20 mouse cellular contexts compared by ENCODE assay signal in genomic region chr1:51710831-51711230, GRCm38 (mm10).
DNase-seq lines count a peak whose midpoint lies in the region; ATAC-seq and TF ChIP-seq lines count a peak whose summit lies in the region.
"Had no signal": no experiment of that assay in that cellular context is flagged by ENCODE, and none has a peak within 500 bp of the region (broad histone marks: within the 10 kb centered on the region; RNA-seq: fewer than 3 reads in every experiment).

No protein-coding gene starts in this region.

- ATAC-seq in midbrain, embryonic 11.5 days (ENCODE audit: low FRiP score) = no peak
- no peak for ATAC-seq in midbrain, embryonic 15.5 days (replicated peaks)
- ATAC-seq: forebrain, embryonic 15.5 days; hindbrain, postnatal 0 days; intestine, embryonic 15.5 days had no signal

- no peak overlapping the region for H3K9ac ChIP-seq in heart, adult 2 months (ENCODE audit: low read depth, low read length)
- H3K9ac ChIP-seq in midbrain, embryonic 11.5 days (ENCODE audit: low read length) = no peak overlapping the region
- no peak overlapping the region for H3K9ac ChIP-seq in midbrain, embryonic 15.5 days
- H3K9ac ChIP-seq: embryonic facial prominence, embryonic 12.5 days; forebrain, embryonic 15.5 days; heart, embryonic 15.5 days; hindbrain, embryonic 13.5 days; intestine, embryonic 15.5 days had no signal

- peak; percentile 43 for TF ChIP-seq CTCF in heart, adult 2 months (IDR thresholded peaks at IDR 0.05)

- no peaks in the 10 kb centered on the region for H3K27me3 ChIP-seq in heart, adult 2 months (ENCODE audit: control insufficient read depth, insufficient read depth, low read length)
- no peaks in the 10 kb centered on the region for H3K27me3 ChIP-seq in midbrain, embryonic 11.5 days (ENCODE audit: control insufficient read depth, insufficient read depth, low read length)
- H3K27me3 ChIP-seq in midbrain, embryonic 15.5 days (replicated peaks) = no peaks in the 10 kb centered on the region
- H3K27me3 ChIP-seq: embryonic facial prominence, embryonic 12.5 days; forebrain, embryonic 15.5 days; heart, embryonic 15.5 days; hindbrain, embryonic 13.5 days; intestine, embryonic 15.5 days had no signal

- intact Hi-C loops in heart, adult 2 months (cut with DNase I) = no loop called here

- no peak for TF ChIP-seq EP300 in heart, adult 2 months (IDR thresholded peaks at IDR 0.05; ENCODE audit: insufficient read depth, low read depth, low read length)

- 57% methylated on average over 2 of the region's 2 CpGs for WGBS in heart, adult 2 months
- WGBS in midbrain, embryonic 11.5 days = 77% methylated on average over 2 of the region's 2 CpGs
- WGBS in midbrain, embryonic 15.5 days = 78% methylated on average over 2 of the region's 2 CpGs

- H3K36me3 ChIP-seq in heart, adult 2 months (ENCODE audit: control insufficient read depth, insufficient read depth, low read length) = no peaks in the 10 kb centered on the region
- H3K36me3 ChIP-seq in midbrain, embryonic 11.5 days (ENCODE audit: control insufficient read depth, insufficient read depth, low read length) = no peaks in the 10 kb centered on the region
- no peaks in the 10 kb centered on the region for H3K36me3 ChIP-seq in midbrain, embryonic 15.5 days (replicated peaks)
- H3K36me3 ChIP-seq: embryonic facial prominence, embryonic 12.5 days; forebrain, embryonic 15.5 days; heart, embryonic 15.5 days; hindbrain, embryonic 13.5 days; intestine, embryonic 15.5 days had no signal

- no peak overlapping the region for H3K4me3 ChIP-seq in heart, adult 2 months
- H3K4me3 ChIP-seq in midbrain, embryonic 11.5 days (ENCODE audit: low read depth, low read length) = no peak overlapping the region
- H3K4me3 ChIP-seq in midbrain, embryonic 15.5 days = no peak overlapping the region
- H3K4me3 ChIP-seq: embryonic facial prominence, embryonic 12.5 days; forebrain, embryonic 15.5 days; heart, embryonic 15.5 days; hindbrain, embryonic 13.5 days; intestine, embryonic 15.5 days had no signal

- H3K4me1 ChIP-seq in heart, adult 2 months (ENCODE audit: control insufficient read depth, insufficient read depth, low read length) = no peaks in the 10 kb centered on the region
- no peaks in the 10 kb centered on the region for H3K4me1 ChIP-seq in midbrain, embryonic 11.5 days (ENCODE audit: control insufficient read depth, insufficient read depth, low read length)
- no peaks in the 10 kb centered on the region for H3K4me1 ChIP-seq in midbrain, embryonic 15.5 days
- H3K4me1 ChIP-seq: embryonic facial prominence, embryonic 12.5 days; forebrain, embryonic 15.5 days; heart, embryonic 15.5 days; hindbrain, embryonic 13.5 days; intestine, embryonic 15.5 days had no signal

- no peaks in the 10 kb centered on the region for H3K9me3 ChIP-seq in midbrain, embryonic 11.5 days (ENCODE audit: control insufficient read depth, low read length)
- H3K9me3 ChIP-seq in midbrain, embryonic 15.5 days = no peaks in the 10 kb centered on the region
- H3K9me3 ChIP-seq: embryonic facial prominence, embryonic 12.5 days; forebrain, embryonic 15.5 days; heart, embryonic 15.5 days; intestine, embryonic 15.5 days had no signal

- TF ChIP-seq POLR2A in heart, adult 2 months (IDR thresholded peaks at IDR 0.05; ENCODE audit: insufficient read depth, low read depth, low read length) = no peak

- DNase-seq in adrenal gland, postnatal 14 days = peak; percentile 48
- no peak for DNase-seq in adrenal gland, postnatal 4 days (ENCODE audit: low spot score in 2 of 2)
- no peak for DNase-seq in heart, adult 2 months
- DNase-seq in heart, adult 8-10 months (ENCODE audit: low spot score) = no peak
- DNase-seq in midbrain, embryonic 11.5 days (ENCODE audit: low spot score, missing footprints) = peak; percentile 23
- no peak for DNase-seq in testis, postnatal 14 days (ENCODE audit: low spot score)
- DNase-seq: cerebellum, adult 11 months; cerebellum, adult 8-10 months; cerebellum, postnatal 25 days; gastrocnemius, postnatal 10 days; heart, postnatal 14 days; kidney, adult 8-10 months had no signal

- H3K4me2 ChIP-seq in midbrain, embryonic 11.5 days = no peak overlapping the region
- H3K4me2 ChIP-seq in midbrain, embryonic 15.5 days = no peak overlapping the region
- H3K4me2 ChIP-seq: embryonic facial prominence, embryonic 12.5 days; forebrain, embryonic 15.5 days; heart, embryonic 11.5 days; heart, embryonic 15.5 days; hindbrain, embryonic 13.5 days; intestine, embryonic 15.5 days had no signal

- no peaks in the 10 kb centered on the region for H3K79me2 ChIP-seq in heart, adult 2 months (replicated peaks; ENCODE audit: control insufficient read depth, insufficient read depth, low read length)

- H3K27ac ChIP-seq in heart, adult 2 months = no peak overlapping the region
- no peak overlapping the region for H3K27ac ChIP-seq in midbrain, embryonic 11.5 days (ENCODE audit: low read depth, low read length)
- H3K27ac ChIP-seq in midbrain, embryonic 15.5 days = no peak overlapping the region
- H3K27ac ChIP-seq: embryonic facial prominence, embryonic 12.5 days; forebrain, embryonic 15.5 days; heart, embryonic 15.5 days; hindbrain, embryonic 13.5 days; hindbrain, postnatal 0 days; intestine, embryonic 15.5 days had no signal

Comparison
In these comparisons a context has a peak if more than half of its experiments do, and no peak if none do; other contexts are left out.
1. DNase-seq: peak in adrenal gland, postnatal 14 days (single experiment) and midbrain, embryonic 11.5 days (single experiment); none in adrenal gland, postnatal 4 days (0 of 2), heart, adult 2 months (0 of 2), heart, adult 8-10 months (single experiment) and testis, postnatal 14 days (single experiment).